Mouse (Mus musculus): Measurements from ENCODE around the gene Skap2. TPM values are rescaled to one million over a fixed set of nuclear protein-coding genes. Genes with fewer than 3 reads are reported as not detected.

Skap2 gene
- total RNA-seq, 2 experiments from 2014 or later, result 34.8 to 37.2 TPM

DNA sequence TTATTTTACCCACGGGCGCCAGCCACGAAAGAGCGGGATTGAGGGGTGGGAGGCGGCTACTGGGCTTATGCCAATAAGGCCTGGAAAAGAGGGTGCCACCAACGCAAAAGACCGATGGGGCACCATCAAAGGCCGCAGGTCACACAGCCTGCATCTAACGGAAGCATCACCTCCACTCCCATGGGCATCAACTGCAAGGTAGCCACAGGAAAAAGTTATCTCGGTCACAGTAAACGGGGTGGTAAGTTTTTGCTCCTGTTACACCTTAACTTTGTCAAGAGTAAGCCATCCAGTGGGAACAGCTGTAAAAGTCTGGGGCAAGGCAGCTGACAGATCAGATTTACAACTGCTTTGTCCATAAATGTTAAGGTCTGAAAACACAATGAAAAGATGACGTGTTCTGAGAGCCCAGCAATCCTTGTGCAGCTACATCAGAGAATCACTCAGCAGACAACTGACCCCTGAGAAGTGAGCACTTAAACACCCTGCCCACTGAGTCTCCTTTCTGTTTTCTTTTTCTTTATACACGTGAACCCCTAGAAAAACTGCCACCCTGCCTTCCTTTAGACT is 5.6 kb downstream of the Skap2 start:
- ATAC-seq (replicated peaks; ENCODE audit: low FRiP score, poor library complexity, severe bottlenecking), result no peak

GRCm38 (mm10) chr6:52005963-52006648 is 6.2 kb downstream of the Skap2 start:
- ATAC-seq (replicated peaks; ENCODE audit: low FRiP score, poor library complexity, severe bottlenecking), result no peak

DNA sequence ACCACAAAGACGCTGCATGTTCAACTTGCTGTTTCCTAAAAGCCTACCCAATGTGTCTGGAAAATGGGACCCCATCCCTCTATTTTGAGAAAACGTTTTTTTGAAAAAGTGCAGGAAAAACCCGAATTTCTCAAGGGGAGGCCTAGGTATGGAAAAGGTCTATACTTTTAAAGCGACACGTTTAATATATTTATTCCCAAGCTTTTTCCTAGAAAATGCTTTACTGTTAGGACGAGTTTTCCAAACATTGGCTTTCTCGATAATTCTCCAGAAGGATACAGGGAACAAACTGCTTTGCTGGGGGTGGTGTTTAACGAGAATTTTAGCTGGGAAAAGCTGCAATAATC is 6.8 kb downstream of the Skap2 start:
- no peak for ATAC-seq (replicated peaks; ENCODE audit: low FRiP score, poor library complexity, severe bottlenecking)

- ATAC-seq (replicated peaks; ENCODE audit: low FRiP score, poor library complexity, severe bottlenecking), result no peak
Observed at GRCm38 (mm10) chr6:52004995-52005394, 7.4 kb downstream of the Skap2 start.

DNA sequence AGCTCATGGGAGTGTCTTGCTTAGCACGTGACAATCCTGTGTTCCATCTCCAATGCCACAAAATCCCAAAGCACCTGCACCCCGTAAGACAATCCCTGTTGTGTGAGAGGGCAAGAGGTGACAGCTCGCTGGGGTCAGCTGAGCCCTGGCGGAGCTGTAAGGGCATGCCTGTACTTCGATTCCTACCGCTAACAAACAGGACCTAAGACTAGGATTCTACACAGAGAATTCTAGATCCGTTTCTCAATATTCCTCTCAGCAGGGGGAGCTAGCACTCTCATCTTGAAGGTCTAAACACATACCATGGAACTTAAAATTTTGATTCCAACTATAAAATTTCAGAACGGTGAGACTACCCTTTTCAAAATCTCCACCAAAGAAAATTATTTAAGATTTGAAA is 9.7 kb downstream of the Skap2 start:
- ATAC-seq (replicated peaks; ENCODE audit: low FRiP score, poor library complexity, severe bottlenecking), result no peak

GRCm38 (mm10) chr6:51999157-51999478 is 13.2 kb downstream of the Skap2 start:
- ATAC-seq (replicated peaks; ENCODE audit: low FRiP score, poor library complexity, severe bottlenecking), result no peak

DNA sequence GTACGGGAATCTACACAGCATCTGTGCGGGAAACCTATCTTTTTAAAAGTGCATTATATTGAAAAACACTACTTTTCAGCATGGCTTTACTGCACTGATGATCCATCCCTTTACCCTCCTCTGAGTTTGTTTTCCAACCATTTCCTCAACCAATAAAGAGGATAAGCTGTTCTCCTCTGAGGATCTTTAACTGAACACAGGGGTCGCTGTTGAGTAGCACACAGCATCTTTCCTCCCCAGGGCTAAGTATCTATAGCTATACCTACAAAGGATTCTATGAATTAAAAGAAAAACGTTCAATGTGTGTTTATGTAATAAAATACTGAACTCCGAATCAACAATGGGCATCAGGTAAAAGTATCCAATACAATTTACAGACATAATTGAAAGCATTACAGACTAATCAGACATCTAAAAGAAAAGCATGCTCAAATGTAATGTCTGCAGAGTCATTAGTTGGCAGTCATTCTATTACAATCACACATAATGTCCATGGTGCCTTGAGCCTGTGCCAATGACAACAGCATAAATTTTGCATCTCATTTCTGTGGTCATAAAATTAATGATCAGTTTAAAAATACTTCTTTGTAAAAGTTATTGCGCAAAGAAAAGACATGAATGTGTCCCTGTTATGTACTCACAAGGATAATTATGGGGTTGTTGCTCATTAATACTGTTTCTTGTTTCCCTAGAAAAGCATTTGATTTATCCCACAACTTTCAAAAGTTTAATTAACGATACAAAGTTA is 13.8 kb downstream of the Skap2 start:
- no peak for ATAC-seq (replicated peaks; ENCODE audit: low FRiP score, poor library complexity, severe bottlenecking)

DNA sequence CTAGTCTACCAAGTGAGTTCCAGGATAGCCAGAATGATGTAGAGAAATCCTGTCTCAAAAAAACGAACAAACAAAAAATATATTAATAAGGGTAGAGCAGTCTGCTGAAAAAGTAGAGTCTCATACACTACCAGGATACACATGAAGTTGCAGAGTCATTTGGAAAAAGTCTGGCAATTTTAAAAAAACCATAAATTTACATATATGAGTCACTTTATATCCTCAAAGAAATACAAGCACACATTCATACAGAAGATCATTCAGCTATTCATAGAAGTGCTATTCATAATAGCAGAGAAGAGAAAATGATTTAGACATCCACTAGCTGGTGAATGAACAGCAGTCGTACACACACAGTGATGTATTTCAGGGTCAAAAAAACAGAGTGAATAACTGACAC is 24.4 kb downstream of the Skap2 start:
- no peak for ATAC-seq (replicated peaks; ENCODE audit: low FRiP score, poor library complexity, severe bottlenecking)

DNA sequence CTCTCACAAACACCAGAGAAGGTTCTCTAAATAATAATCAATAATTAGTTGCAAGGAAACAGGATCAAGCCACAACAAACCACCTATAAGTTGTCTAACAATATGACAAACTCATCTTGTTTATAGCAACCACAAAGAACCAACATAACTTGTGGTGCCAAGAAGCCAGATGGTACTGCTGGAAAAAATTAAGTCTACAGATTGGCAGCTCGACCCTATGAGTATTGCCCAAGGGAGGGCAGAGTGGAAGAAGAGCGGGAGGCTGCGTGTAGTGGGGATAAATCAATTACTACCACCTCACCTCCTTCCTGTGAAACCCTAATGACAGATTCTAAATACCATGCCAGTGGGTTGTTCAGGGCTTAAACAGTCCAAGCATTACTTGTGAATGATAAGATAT is 34.7 kb downstream of the Skap2 start:
- ATAC-seq (replicated peaks; ENCODE audit: low FRiP score, poor library complexity, severe bottlenecking), result no peak

- no peak for ATAC-seq (replicated peaks; ENCODE audit: low FRiP score, poor library complexity, severe bottlenecking)
Observed at GRCm38 (mm10) chr6:51975751-51976150, 36.6 kb downstream of the Skap2 start.

GRCm38 (mm10) chr6:51958992-51959391 is 53.4 kb downstream of the Skap2 start:
- ATAC-seq (replicated peaks; ENCODE audit: low FRiP score, poor library complexity, severe bottlenecking), result no peak

DNA sequence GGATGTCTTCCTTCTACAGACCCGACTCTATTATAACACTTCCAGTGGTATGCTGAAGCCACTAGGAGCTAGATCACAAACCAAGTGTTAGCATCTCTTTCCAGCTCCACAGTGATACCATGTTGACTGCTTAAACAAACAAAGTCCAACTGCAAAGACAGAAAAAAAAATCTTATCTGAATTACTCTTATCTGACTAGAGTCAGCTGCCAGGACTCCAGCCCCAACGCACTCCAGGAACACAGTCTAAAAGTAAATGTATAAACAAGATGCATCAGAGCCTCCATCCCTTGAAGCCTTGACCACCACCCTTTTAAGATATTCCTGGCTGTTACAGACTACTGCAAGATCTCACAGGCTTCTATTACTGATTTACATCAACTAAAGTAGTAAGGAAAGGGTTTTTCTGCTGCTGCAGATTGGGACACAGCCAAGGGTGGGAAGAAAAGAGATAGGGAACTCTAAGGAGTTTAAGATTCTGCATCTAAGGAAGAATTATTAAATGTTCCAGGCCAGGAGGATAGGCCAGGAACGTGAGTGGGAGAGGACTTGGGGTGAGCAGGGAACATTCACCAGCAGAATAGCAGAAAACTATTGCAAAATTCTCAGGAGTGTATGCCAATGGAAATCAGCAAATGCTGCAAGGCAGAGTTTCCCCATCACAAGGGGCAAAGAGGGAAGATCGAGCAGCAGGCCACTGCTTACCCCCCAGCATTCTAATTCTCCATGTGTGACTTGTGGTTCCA is 56.1 kb downstream of the Skap2 start:
- ATAC-seq (replicated peaks; ENCODE audit: low FRiP score, poor library complexity, severe bottlenecking), result no peak

GRCm38 (mm10) chr6:51947661-51948060 is 64.7 kb downstream of the Skap2 start:
- ATAC-seq (replicated peaks; ENCODE audit: low FRiP score, poor library complexity, severe bottlenecking), result no peak

- ATAC-seq (replicated peaks; ENCODE audit: low FRiP score, poor library complexity, severe bottlenecking), result no peak
Observed at GRCm38 (mm10) chr6:51944916-51945315, 67.4 kb downstream of the Skap2 start.

GRCm38 (mm10) chr6:51933998-51934397 is 78.4 kb downstream of the Skap2 start:
- ATAC-seq (replicated peaks; ENCODE audit: low FRiP score, poor library complexity, severe bottlenecking), result no peak

GRCm38 (mm10) chr6:51933034-51933611 is 79.2 kb downstream of the Skap2 start:
- ATAC-seq (replicated peaks; ENCODE audit: low FRiP score, poor library complexity, severe bottlenecking), result no peak

- ATAC-seq (replicated peaks; ENCODE audit: low FRiP score, poor library complexity, severe bottlenecking), result no peak
Observed at GRCm38 (mm10) chr6:51927101-51927500, 85.2 kb downstream of the Skap2 start.

GRCm38 (mm10) chr6:51921831-51922230 is 90.5 kb downstream of the Skap2 start:
- ATAC-seq (replicated peaks; ENCODE audit: low FRiP score, poor library complexity, severe bottlenecking), result no peak

- no peak for ATAC-seq (replicated peaks; ENCODE audit: low FRiP score, poor library complexity, severe bottlenecking)
Observed at GRCm38 (mm10) chr6:51908495-51908894, 103.9 kb downstream of the Skap2 start.

DNA sequence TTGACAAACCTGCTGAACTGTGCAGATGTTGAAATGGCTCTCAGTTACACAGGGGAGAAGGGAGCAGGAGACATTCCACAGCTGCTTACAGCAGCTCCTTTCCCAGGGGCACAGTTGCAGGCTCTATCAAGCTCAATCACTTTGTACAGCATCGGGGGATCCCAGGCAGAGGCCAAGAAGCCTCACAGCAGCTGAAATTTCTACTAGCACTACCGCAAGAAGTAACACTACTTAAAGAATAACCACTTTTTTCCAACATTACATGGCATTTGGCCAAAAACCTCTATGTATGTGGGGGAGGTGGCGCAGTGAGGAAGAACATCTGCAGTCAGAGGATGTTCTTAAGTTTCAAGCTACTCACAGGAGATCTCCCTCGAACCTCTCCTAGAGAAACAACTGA is 106.7 kb downstream of the Skap2 start:
- no peak for ATAC-seq (replicated peaks; ENCODE audit: low FRiP score, poor library complexity, severe bottlenecking)
